Mouse (Mus musculus): Measurements from ENCODE around the gene Pzp.

- TF ChIP-seq POLR2A (IDR thresholded peaks at IDR 0.05; ENCODE audit: low read depth, low read length) (no peak), KAT2A (IDR thresholded peaks at IDR 0.05; ENCODE audit: insufficient replicate concordance, low read length) (no peak), JUN (IDR thresholded peaks at IDR 0.05; ENCODE audit: insufficient read depth, low read depth, low read length) (no peak), CTCF (conservative IDR thresholded peaks at IDR 0.05 in 1 of 2, IDR thresholded peaks at IDR 0.05 in 1 of 2; ENCODE audit: low read depth in 2 of 2, low read length in 2 of 2) (no peak), MAX (IDR thresholded peaks at IDR 0.05; ENCODE audit: low read length) (no peak), USF2 (conservative IDR thresholded peaks at IDR 0.05; ENCODE audit: low read depth, low read length) (no peak), MAZ (IDR thresholded peaks at IDR 0.05; ENCODE audit: low read depth, low read length) (no peak), TBP (conservative IDR thresholded peaks at IDR 0.05; ENCODE audit: low read depth, low read length) (no peak)
Measured at GRCm38 (mm10) chr6:128457186-128457585, 69.3 kb downstream of the Pzp start.
